Mouse (Mus musculus) kidney, postnatal 4 days (tissue): ENCODE results near the gene Tmem253.
"Not testable (repeated sequence)": the region's sequence is repeated elsewhere in the genome, so short reads cannot be mapped to it uniquely, and the experiment has no call there.

Experiments used
- DNase-seq, 2 experiments: peaks; one replicate each; pipeline ENCODE4 v3.0.0; 2021; ENCODE audit warnings: mixed read lengths in 2 of 2

Gene Tmem253

GRCm38 (mm10) chr14:52022244-52022708 is 6.8 kb downstream of the Tmem253 start:
- no peak for DNase-seq

- DNase-seq = peak; percentile 96 to 97
Measured at GRCm38 (mm10) chr14:52022709-52023459, 7.4 kb downstream of the Tmem253 start.

- DNase-seq = no peak
Measured at GRCm38 (mm10) chr14:52024133-52024532, 8.7 kb downstream of the Tmem253 start.

- no peak for DNase-seq
Measured at GRCm38 (mm10) chr14:52026342-52026741, 10.9 kb downstream of the Tmem253 start.

- DNase-seq = no peak
Measured at GRCm38 (mm10) chr14:52035926-52036325, 20.5 kb downstream of the Tmem253 start.

GRCm38 (mm10) chr14:52039332-52039731 is 23.9 kb downstream of the Tmem253 start:
- DNase-seq = no peak

GRCm38 (mm10) chr14:52042359-52042758 is 26.9 kb downstream of the Tmem253 start, which contains the start of gene Olfr221:
TSS of gene Olfr221 (minus strand) at chr14:52042459.
- DNase-seq = not testable (repeated sequence)

- DNase-seq = no peak
Measured at GRCm38 (mm10) chr14:52043446-52043845, 28.0 kb downstream of the Tmem253 start.

- peak; percentile 63 to 66 for DNase-seq
Measured at GRCm38 (mm10) chr14:52044901-52045678, 29.6 kb downstream of the Tmem253 start.

GRCm38 (mm10) chr14:52045966-52046565 is 30.6 kb downstream of the Tmem253 start:
- DNase-seq = no peak

GRCm38 (mm10) chr14:52052720-52053119 is 37.3 kb downstream of the Tmem253 start:
- DNase-seq = not testable (repeated sequence)

GRCm38 (mm10) chr14:52059982-52060381 is 44.5 kb downstream of the Tmem253 start:
- no peak for DNase-seq

GRCm38 (mm10) chr14:52060800-52061199 is 45.3 kb downstream of the Tmem253 start:
- DNase-seq = no peak

GRCm38 (mm10) chr14:52061798-52062197 is 46.3 kb downstream of the Tmem253 start:
- DNase-seq = no peak

GRCm38 (mm10) chr14:52066135-52066534 is 50.7 kb downstream of the Tmem253 start:
- no peak for DNase-seq
